Mouse (Mus musculus): ENCODE results near the gene Lhb. TPM values are rescaled to one million over a fixed set of nuclear protein-coding genes. Genes with fewer than 3 reads are reported as not detected.
"Not testable (repeated sequence)": the region's sequence is repeated elsewhere in the genome, so short reads cannot be mapped to it uniquely, and the experiment has no call there.

Lhb gene
- total RNA-seq, 1 experiment from 2014 or later, result not detected

DNA sequence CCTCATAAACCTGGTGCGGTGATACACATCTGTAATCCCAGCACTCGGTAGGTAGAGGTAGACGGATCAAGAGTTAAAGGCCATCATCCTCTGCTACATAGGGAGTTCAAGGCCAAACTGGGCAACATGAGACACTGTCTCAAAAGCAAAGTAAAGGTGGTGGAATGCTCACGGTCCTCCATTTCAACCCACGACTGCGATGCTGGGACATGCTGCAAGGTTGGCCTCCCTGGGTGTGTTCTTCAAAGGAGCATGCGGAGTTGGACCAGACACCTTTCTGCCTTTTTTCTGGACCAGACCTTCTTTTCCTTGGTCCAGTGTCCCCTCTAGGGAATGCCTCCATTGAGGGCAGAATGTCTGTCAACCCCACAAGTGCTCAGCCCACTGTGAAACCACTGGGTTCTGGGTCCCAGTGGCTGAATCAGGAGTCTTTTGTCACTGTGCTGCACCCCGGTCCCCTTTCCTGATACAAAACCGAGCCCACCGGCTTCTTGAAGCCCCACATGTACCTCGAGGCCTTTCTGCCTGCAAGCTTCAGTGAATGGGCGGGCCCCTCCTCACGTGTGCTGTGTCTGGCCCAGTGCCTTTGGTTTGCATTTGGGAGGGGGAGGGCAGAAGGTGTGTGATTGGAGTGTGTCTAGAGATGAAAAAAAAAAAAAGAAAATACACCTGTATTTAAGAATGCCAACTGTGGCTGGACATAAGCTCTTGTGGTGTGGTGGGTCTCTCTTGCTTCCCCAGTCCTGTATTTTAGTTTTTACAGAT lies 35.5 kb downstream of the Lhb start:
- DNase-seq, result no peak

DNA sequence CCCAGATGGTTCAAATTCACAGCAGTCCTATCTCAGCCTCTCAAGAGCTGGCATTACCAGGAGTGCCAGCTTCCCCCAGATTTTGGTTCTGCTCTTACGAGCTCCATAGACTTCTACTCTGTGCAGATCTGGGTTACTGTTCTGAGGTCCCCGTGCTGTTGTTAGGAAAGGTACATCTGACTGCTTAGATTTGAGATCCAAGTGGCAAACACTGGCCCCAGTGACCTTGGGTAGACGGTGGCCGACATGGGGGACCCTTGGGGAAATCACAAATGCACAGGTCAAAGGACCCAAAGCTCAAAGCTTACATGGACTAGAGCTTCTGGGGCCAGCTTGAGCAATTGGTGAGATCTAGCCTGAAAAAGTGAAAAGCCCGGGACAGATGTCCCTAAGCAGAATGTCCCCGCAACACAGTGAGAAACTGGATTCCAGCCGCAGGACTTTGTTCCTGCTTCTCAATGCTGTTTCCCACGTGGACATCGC lies 36.1 kb downstream of the Lhb start:
- DNase-seq, result no peak

DNA sequence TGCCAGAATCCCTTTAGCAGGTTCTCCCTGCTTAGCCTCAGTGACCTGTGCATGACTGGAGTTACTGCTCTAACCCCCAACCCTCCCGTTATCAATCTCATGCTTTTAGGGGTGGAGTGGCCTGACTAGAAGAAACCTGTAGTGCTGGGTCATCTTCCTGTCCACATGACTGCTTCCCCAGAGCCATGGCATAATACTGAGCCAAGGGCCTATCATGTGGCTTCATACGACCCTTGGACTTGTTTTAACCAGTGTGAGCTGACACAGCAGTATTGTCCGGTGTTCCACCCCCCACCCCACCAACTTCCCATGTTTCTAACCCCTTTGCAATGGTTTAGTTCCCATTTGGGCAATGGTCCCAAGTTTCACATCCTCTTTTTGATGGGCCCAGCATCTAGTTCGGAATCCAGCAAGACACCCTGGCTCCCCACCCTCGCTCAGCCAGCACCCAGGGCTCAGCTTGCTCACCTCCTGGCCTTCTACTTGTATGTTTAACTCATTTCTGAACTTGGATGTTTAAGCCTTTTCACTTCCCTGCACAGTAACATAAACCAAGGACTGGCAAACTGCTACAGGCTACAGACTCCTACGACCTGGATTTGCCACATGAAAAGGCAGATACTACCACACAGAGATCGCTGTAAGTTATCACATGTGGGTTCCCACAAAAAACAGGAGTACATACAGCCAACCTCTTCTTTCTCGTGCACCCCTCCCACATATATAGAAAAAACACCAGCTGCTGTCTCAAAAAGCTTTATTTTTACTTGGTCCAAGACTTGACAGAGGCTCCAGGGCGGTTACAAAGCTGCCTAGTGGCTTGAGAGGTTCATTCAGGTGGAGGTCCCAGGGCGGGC lies 36.8 kb downstream of the Lhb start:
- no peak for DNase-seq

DNA sequence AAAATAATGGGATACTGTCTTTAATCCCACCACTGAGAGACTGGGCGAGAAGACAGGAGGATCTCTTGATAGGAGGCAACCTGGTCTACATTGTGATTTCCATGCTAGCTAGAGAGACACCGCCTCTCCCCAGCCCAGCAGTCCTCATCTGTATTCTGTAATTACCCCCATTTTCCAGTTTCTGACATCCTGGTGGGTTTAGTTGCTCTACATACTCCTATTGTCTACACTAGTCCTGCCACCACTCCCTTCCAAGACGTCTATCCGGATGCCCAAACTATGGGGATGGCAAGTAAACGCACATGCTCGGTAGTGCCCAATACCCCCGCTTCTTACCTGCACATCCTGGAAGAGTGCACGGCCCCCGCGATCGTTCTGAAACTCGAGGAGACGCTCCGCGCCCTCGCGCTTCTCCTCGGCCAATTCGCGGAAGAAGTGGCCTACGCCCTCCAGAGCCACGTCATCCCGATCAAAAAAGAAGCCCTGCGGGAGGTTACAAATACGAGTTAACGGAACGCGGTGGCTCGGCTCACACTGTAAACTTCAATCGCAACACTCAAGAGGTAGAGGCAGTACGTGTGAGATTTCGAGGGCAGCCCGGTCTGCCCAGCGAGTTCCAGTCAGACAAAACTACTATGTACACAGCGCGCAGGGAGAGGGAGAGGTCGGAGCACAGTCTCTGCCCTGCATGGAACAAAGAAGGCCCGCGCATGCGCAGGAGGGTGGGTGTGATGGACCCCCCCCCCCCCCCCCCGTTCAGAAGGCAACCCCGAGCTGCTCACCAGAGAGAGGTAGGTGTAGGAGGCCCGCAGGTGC lies 38.3 kb downstream of the Lhb start:
- peak; percentile 81 for DNase-seq

DNA sequence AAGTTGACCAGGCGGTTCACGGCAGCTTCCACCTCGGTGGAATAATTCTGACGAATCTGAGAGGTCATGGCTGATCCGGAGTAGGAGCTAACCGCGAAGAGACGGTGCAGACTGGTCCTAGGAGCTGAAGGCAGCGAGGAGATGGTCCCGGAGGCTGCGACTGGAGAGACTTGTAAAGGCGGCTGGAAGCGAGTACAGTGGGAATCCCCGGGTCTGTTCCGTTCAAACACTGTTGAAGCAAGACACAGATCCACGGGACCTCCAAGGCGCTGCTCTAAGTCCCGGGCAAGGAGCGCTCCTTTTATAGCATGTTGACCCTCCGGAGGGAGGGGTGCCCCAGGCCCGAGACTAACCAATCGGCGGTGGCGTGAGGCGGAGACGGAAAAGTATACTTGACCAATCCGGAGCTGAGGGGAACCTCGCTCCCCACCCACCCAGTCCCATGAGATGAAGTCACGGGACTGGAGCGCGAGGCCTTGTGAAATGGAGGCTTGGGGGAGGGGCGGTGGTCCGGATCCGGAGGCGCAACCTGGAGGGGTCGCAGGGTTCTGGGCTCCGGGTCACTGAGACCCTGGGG lies 39.0 kb downstream of the Lhb start, which contains the start of gene Ftl1:
Gene Ftl1, minus strand, starts transcription at position 321 of the 577 bp plus-strand sequence.
- DNase-seq, result peak; percentile 96

DNA sequence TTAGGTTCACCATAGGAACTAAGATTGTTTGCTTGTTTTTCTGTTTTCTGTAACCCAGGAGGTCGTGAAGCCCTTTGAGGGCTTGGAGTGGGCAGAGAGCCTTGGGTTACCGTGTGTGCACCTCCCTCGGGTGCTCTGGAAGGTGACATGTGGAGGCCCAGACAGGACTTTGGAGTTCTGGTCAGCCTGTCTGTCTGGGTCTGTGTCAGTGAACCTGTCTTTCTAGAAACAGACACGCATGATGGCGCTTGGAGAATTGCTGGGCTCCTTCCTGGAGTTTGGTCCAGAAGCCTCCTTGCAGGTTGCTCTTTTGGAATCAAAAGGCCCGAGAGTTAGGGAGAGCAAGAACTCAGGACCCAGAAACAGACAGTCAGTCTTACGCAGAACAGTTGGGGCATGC lies 39.8 kb downstream of the Lhb start:
- DNase-seq, result no peak

DNA sequence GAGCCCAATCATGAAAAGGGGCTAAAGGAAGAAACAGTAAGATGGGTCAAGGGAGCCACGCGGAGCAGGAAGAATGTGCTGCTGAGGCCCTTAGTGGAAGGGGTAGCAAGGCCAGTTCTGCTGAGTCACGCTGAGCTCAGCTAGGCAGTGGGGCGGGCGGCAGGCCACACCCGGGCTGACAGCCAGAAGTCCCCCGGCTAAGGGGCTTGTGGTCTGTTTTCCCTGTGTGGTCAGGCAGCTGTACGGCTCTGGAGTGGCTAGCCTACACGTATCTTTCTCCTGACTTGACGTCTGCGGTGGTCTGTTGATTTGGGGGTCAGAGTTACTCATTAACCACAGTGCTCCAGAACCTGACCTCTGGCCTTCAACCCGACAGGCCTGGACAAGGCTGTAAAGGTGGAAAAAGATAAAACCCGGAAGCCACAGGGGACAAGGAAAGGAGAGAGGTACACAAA lies 40.3 kb downstream of the Lhb start:
- peak; percentile 80 for DNase-seq

DNA sequence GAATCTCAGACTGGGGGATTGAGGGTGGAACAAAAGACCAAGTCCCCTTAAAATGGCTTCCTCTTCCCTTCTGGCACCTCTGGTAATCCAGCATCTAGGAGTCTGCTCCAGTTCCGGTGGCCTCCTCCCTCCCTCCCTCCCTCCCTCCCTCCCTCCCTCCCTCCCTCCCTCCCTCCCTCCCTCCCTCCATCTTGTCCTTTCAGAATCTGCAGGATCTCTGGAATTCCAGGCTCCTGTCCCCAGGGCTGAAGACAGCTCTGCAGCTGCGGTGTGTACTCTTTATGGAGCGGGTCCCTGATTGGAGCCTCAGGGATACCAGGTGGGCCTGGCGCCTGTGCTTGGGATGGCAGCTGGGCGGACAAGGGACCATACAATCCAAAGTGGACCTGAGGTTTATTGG lies 40.7 kb downstream of the Lhb start:
- DNase-seq, result no peak

DNA sequence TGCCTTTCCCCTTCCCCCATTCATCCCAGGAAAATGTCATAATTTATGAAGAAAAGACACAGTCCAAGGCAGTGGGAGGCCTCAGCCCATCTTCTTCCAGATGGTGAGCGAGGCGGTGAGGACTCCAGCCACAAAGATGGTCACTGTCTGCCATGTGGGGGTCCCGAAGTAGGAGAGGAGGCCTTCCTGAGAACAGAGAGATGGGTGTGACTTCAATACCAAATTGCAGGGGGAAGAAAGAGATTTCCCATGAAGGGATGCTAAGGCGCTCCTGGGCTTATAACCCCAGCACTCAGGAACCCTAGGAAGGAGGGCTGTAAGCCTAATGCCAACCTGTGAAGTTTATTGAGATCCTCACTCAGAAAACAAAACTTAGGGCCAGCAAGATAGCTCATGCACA lies 41.2 kb downstream of the Lhb start:
- no peak for DNase-seq

DNA sequence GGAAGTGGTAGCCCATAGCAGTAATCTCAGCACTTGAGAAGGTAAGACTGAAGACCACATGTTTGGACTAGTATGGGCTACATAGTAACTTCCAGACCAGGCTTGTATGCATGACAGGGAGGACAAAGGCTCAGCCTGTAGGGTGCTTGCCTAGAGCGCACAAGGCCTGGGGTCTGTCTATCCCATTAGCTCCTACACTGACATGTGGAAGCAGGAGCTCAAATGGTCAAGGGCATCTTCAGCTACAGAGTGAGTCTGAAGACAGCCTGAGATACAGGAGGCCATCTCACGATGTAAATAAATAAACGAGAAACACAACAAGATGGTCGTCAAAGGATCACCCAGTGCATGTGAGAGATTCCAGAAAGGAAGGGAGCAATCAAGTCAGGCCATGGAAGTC lies 41.7 kb downstream of the Lhb start:
- DNase-seq, result no peak

DNA sequence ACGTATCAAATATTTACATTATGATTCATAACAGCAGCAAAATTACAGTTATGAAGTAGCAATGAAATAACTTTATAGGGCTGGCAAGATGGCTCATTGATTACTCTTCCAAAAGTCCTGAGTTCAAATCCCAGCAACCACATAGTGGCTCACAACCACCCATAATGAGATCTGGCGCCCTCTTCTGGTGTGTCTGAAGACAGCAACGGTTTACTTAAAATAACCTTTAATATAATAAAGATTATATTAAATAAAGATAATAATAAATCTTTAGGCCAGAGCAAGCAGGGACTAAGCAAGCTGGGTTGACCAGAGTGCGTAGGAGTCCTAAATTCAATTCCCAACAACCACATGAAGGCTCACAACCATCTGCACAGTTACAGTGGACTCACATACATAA lies 42.2 kb downstream of the Lhb start:
- DNase-seq, result not testable (repeated sequence)

DNA sequence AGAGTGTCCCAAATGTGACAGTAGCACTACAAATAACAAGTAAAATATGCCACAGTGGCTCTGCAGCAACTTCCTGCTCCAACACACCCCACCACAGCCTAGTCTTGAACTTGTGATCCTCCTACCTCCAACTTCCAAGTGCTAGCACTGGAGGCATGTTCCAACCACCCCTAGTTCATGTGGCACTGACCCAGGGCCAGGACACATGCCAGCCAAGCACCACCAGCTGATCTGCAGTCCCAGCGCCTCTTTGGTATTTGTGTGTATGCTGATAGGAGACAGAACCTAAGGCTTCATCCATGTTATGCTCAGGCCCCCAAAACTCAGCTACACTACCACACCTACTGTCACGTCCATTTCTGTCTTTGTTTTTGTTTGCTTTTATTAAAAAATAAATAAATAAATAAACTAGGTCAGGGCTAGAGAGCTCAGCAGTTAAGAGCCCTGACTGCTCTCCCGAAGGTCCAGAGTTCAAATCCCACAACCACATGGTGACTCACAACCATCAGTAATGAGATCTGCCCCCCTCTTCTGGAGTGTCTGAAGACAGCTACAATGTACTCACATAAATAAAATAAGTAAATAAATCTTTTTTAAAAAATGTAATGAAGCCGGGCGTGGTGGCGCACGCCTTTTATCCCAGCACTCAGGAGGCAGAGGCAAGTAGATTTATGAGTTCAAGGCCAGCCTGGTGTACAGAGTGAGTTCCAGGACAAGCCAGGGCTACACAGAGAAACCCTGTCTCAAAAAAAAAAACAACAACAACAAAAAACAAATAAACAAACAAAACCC lies 43.6 kb downstream of the Lhb start:
- DNase-seq, result no peak

DNA sequence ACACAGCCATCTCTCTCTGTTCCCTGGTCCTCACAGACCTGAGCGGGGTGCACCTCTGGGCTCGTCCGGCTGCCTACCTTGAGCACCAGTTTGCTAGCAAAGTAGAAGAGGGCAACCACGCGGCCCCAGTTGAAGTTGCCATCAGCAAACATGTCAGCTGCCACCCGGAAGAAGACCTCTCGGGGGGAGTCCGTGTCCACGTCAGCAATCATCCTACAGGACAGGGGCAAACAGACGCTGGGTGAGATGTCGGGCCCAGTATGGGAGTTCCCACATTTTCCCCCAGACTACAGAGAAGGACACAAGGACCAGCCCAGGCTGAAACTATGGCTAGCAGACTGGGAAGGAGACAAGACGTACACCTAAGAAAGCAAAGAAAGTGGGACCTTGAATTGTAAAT lies 44.5 kb downstream of the Lhb start:
- no peak for DNase-seq

DNA sequence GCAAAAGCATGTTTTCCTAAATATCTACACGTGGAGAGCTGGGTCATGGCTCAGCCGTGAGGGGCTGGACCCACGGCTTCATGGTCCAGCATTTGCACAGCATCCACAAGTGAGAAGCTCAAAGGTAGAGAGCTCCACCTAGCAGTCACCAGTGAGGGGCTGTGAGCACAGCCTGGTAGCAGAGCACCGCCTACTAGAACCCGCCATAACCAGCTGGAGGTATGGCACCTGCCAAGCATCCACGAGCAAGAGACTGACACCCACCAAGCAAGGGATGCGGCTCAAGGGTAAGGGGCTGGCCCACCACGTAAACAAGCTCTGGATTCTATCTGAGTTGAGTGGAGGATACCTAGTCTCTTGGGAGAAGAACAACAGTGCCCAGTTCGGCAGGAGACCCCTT lies 44.9 kb downstream of the Lhb start:
- DNase-seq, result no peak

DNA sequence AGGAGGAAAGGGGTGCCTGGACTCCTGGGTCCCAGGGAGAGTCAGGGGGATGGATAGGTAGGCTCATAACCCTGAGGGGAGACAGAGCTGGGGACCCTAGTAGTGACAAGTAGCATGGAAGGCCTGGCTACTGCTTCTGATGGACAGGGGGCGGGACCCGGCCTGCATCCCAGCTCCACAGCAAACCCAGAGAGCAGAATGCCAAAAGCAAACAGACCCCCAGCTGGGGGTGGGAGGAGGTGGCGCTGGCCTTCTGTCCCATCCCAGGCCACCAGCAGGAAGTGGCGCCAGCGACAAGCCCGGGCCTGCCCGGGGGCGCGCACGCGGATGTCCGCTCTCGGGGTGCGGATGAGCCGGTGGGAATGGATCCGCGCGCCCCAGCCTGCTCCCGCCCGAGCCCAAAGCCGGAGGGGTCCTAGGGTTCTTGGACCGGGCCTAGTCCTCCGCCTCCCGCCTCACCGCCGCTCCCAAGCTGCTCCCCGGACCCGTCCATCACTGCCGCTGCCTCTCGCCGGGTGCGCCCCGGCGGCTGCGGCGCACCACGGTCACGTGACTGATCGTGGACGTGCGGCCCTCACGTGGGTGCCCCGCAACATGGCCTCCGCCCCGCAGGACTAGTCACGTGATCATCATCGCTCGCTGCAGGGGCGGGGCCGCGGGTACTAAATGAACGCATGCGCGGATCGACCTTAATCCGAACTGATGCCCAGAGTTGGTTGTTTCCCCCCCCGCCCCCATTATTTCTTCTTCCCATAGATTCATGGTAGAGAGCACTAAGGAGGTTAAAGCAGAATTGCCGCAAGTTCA lies 45.9 kb downstream of the Lhb start, which contains the start of gene Bax:
Gene Bax, minus strand, starts transcription at position 616 of the 807 bp plus-strand sequence.
- DNase-seq, result peak; percentile 96

DNA sequence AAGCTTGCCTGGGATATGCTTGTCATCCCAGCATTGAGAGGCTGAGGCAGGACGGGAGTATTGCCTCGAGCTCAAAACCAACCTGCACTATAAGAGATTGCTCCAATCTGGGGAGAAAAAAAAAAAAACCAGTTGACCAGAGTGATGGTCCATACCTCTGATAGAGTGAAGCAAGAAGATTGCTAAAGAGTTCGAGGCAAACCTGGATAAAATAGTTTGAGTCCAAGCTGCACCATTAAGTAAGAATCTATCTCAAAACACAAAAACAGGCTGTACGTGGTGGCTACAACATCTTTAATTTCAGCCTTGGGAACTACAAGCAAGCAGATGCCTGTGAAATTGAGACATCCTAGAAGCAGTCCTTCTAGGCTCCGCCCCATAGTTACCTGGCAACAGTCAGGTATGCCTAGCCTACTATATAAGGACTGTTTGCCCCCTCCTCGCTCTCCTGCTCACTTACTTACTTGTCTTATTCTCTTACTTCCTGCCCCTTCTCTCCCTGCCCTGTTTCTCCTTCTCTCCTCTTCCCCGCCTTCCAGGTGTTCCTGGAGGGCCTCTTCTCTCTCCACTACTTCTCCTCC lies 46.6 kb downstream of the Lhb start:
- no peak for DNase-seq

DNA sequence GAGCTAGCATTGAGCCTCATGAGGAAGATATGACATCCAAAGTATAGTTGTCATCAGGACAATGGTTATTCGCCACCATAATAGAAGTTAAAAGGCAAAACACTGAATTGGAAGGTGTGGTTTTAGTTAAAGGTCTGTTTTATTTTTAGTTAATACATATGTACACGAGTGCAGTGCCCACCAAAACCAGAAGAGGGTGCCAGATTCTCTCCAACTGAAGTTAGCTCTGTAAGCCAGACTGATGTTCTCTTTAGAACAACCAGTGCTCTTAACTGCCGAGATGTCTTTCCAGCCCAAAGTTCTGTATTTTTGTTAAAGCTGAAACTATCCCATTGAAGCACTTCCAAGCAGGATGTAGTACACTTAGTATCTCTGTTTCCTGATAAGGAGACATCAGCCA lies 50.2 kb downstream of the Lhb start:
- peak; percentile 73 for DNase-seq
